Mouse (Mus musculus) liver, embryonic 16.5 days (tissue): ENCODE results near the gene Tsr3. TPM values are rescaled to one million over a fixed set of nuclear protein-coding genes. Genes with fewer than 3 reads are reported as not detected.

Experiments used
- ATAC-seq: fragments of 200-750 bp; cut with Nextera tagmentation; 2 replicates; pipeline ENCODE4 v1.8.0; 2017; ENCODE audit warnings: low read depth, mild to moderate bottlenecking, moderate number of reproducible peaks, moderate library complexity
- H3K27ac ChIP-seq: fragments of 300-500 bp; sonication (generic); 2 replicates; pipeline ENCODE4 v1.5.1; 2014; ENCODE audit warnings: mild to moderate bottlenecking, low read length
- H3K27me3 ChIP-seq: fragments of 300-500 bp; sonication (generic); 2 replicates; pipeline ENCODE4 v1.6.1; 2014; ENCODE audit warnings: low read depth, low read length, mixed read lengths; ENCODE audit not compliant: control insufficient read depth, insufficient read depth
- H3K36me3 ChIP-seq: fragments of 300-500 bp; sonication (generic); 2 replicates; pipeline ENCODE4 v1.6.1; 2014; ENCODE audit warnings: mild to moderate bottlenecking; ENCODE audit not compliant: control insufficient read depth, insufficient read depth
- H3K4me1 ChIP-seq: fragments of 300-500 bp; sonication (generic); 2 replicates; pipeline ENCODE4 v1.6.1; 2014; ENCODE audit warnings: low read depth, low read length, mixed read lengths; ENCODE audit not compliant: control insufficient read depth
- H3K4me2 ChIP-seq: fragments of 300-500 bp; sonication (generic); 2 replicates; pipeline ENCODE4 v1.6.1; 2014; ENCODE audit warnings: low read depth, low read length, mixed read lengths
- H3K4me3 ChIP-seq: fragments of 300-500 bp; sonication (generic); 2 replicates; pipeline ENCODE4 v1.5.1; 2014; ENCODE audit warnings: low read depth, mild to moderate bottlenecking, low read length
- H3K9ac ChIP-seq: fragments of 300-500 bp; sonication (generic); 2 replicates; pipeline ENCODE4 v1.6.1; 2014; ENCODE audit warnings: low read depth, low read length
- H3K9me3 ChIP-seq: fragments of 300-500 bp; sonication (generic); replicated peaks from 2 replicates; pipeline ENCODE4 v1.6.1; 2016; ENCODE audit warnings: low read length; ENCODE audit not compliant: control insufficient read depth
- WGBS: fragments of 180-500 bp; shearing (Covaris S2); extraction: QIAGEN DNeasy Blood & Tissue Kit; methylation state at CpG from one replicate; pipeline ENCODE4 v1.1.7; 2014; ENCODE audit not compliant: insufficient replicate concordance; 5-methylcytosine and 5-hydroxymethylcytosine counted together
- microRNA-seq: library from miRNA; unstranded; fragments of <30 nt; microRNA quantifications from one replicate; pipeline ENCODE4, GENCODE M21; 2016
- polyA plus RNA-seq: library from polyadenylated mRNA; unstranded; fragments of >200 nt; fragmentation: Nextera tagmentation; extraction: Ambion mirVana; gene quantifications from 2 replicates; pipeline ENCODE4 v1.2.1, GENCODE M21; 2015

Tsr3 gene
- polyA plus RNA-seq, 1 experiment from 2014 or later = 14.7 TPM

DNA sequence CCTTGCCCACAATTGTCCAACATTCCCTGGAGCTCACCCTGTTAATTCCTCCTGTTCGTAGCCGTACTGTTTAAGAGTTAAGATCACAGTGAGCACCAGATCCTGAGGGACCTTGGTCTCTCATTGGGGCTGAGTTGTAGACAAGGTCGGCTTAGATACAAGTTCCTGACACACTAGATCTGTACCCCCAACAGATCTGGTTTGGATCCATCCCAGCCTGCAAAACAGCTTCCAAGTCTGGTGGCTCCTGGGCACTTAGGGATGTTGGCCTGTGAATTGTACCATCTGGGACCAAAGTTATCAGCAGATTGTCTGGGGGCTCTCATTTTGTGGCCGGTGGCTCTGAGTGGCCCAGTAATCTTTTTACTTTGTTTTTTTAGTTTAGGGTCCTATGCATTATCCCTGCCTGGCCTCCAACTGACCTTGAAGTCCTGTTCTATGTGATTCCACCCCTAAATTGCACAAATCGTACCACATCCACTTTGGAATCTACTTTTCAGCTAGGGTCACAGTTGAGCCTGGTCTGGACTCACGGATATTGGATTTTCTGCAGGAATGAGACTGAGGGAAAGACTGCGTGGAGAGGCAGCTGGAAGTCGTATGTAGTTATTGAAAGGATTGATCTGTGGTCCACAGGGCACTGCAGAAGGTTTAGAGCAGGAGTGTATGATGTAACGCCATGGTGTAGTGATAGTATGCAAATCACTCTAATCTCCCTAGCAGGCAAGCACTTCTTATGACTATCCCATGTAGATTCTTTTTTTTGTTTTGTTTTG is 34.8 kb downstream of the Tsr3 start, which contains the start of gene Ube2i:
Gene Ube2i (minus strand): TSS at position 52 of the 776 bp plus-strand sequence.
- Histone ChIP-seq H3K4me1 (peaks cover 35% of the 10 kb centered on the region), H3K9ac (peak within 1 kb of the TSS; percentile 99), H3K9me3 (no peaks in the 10 kb centered on the region), H3K4me2 (peak within 1 kb of the TSS; percentile 70), H3K4me3 (peak within 1 kb of the TSS; percentile 97), H3K27ac (peak within 1 kb of the TSS; percentile 97), H3K27me3 (no peaks in the 10 kb centered on the region), H3K36me3 (no peaks in the 10 kb centered on the region)
- 67% methylated on average over 9 of the region's 9 CpGs for WGBS
- no peak for ATAC-seq

DNA sequence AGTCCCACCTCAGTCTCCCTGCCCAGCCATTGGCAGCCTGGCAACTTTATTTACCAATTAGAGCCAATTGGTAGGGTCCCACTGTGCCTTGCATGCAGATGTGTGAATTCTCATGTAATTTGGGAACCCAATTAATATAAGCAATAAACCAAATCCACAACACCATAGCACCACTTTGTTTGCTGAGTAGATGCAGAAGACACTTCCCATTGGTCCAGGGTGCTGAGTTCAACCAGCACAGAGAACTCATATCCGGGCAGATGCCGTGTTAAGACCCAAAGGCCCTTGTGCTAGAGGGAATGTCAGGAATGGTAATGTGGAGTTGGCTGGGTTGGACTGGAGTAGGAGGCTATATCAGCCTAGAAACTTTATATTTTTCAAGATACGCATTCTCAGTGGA is 35.9 kb downstream of the Tsr3 start:
- H3K27me3 ChIP-seq = no peaks in the 10 kb centered on the region

DNA sequence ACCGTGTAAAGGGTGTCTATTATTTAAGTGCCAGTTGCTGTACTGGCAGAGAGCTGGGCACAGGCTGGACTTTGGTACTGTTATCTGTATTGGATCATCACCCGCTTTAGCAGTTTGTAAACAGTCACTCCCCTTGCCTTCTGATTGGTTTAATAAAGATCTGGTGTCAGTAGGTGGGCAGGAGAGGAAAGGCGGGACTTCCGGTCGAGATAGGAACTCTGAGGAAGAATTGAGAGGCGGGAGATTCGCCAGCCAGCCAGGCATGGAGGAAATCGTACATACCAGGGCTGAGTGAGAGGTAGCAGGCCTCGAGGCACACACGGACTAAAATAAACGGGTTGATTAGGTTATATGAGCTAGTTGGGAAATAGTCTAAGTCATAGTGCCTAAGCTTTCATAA is 42.2 kb downstream of the Tsr3 start:
- peaks cover 6% of the 10 kb centered on the region for H3K4me1 ChIP-seq
- peak; percentile 92 for ATAC-seq
- no peak overlapping the region for H3K9ac ChIP-seq
- H3K4me3 ChIP-seq = peak overlapping the region; percentile 18; the same call in 1 of the 2 replicates
- H3K36me3 ChIP-seq = no peaks in the 10 kb centered on the region
- no peaks in the 10 kb centered on the region for H3K27me3 ChIP-seq
- no peak overlapping the region for H3K27ac ChIP-seq
- H3K4me2 ChIP-seq = peak overlapping the region; percentile 46
- WGBS = 20% methylated on average over 11 of the region's 11 CpGs
- no peaks in the 10 kb centered on the region for H3K9me3 ChIP-seq

More for the DNA sequence above, 35.9 kb downstream of the Tsr3 start:
- Histone ChIP-seq H3K27ac (no peak overlapping the region), H3K4me2 (no peak overlapping the region), H3K36me3 (no peaks in the 10 kb centered on the region), H3K4me1 (peaks cover 24% of the 10 kb centered on the region), H3K4me3 (no peak overlapping the region), H3K9me3 (no peaks in the 10 kb centered on the region), H3K9ac (no peak overlapping the region)
- 82% methylated on average over 3 of the region's 3 CpGs for WGBS
- no peak for ATAC-seq

GRCm38 (mm10) chr17:25285033-25285432 is 45.1 kb downstream of the Tsr3 start:
- no peak overlapping the region for H3K4me3 ChIP-seq
- no peaks in the 10 kb centered on the region for H3K27me3 ChIP-seq
- WGBS = 21% methylated on average over 3 of the region's 3 CpGs
- ATAC-seq = no peak
- no peaks in the 10 kb centered on the region for H3K36me3 ChIP-seq
- no peak overlapping the region for H3K27ac ChIP-seq
- H3K4me2 ChIP-seq = no peak overlapping the region
- peaks cover 6% of the 10 kb centered on the region for H3K4me1 ChIP-seq
- H3K9me3 ChIP-seq = no peaks in the 10 kb centered on the region
- H3K9ac ChIP-seq = no peak overlapping the region

DNA sequence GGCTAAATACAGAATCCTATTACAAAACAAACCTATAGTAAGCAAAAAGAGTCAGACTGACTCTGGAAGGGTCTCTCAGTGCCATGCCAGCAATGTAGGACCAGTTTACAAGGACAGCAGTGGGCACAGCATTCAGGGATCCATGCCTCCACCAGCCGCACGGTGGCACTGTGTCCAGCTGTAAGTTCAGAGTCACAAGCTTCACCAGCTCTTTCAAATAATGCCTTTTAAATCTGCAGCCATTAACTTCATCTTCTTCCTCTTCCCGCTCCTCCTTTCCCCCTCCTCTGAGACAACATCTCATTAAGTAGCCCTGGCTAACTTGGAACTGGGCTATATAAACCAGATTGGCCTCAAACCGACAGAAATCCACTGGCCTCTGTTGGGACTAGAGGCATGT is 48.9 kb downstream of the Tsr3 start:
- H3K4me2 ChIP-seq = no peak overlapping the region
- no peaks in the 10 kb centered on the region for H3K36me3 ChIP-seq
- 9% methylated on average over 4 of the region's 4 CpGs for WGBS
- no peak for ATAC-seq
- no peaks in the 10 kb centered on the region for H3K27me3 ChIP-seq
- H3K27ac ChIP-seq = no peak overlapping the region
- no peak overlapping the region for H3K9ac ChIP-seq
- H3K4me1 ChIP-seq = no peaks in the 10 kb centered on the region
- no peaks in the 10 kb centered on the region for H3K9me3 ChIP-seq
- H3K4me3 ChIP-seq = no peak overlapping the region

GRCm38 (mm10) chr17:25290411-25290810 is 50.4 kb downstream of the Tsr3 start:
- no peak overlapping the region for H3K4me2 ChIP-seq
- H3K27me3 ChIP-seq = no peaks in the 10 kb centered on the region; the same call in 1 of the 2 replicates
- H3K36me3 ChIP-seq = no peaks in the 10 kb centered on the region
- H3K27ac ChIP-seq = no peak overlapping the region
- ATAC-seq = no peak
- 11% methylated on average over 4 of the region's 4 CpGs for WGBS
- H3K4me1 ChIP-seq = no peaks in the 10 kb centered on the region
- no peaks in the 10 kb centered on the region for H3K9me3 ChIP-seq
- H3K9ac ChIP-seq = no peak overlapping the region
- no peak overlapping the region for H3K4me3 ChIP-seq

Small RNA genes lying within 50 kb of the gene (microRNA-seq; reads per million reads assigned to microRNA genes)
- not detected for gene Mir3547

Other genes starting within 250 kb of the Tsr3 start
- 2.7 and 2.9 TPM in 2 replicates for gene Cramp1l, start 224.4 kb upstream of the Tsr3 start, polyA plus RNA-seq
- 145 and 146 TPM in 2 replicates for gene Ift140, start 224.1 kb upstream of the Tsr3 start, polyA plus RNA-seq
- gene Tmem204, start 156.6 kb upstream of the Tsr3 start, polyA plus RNA-seq = 6.2 and 7.3 TPM in 2 replicates
- 12.2 TPM in 2 replicates for gene Telo2, start 124.2 kb upstream of the Tsr3 start, polyA plus RNA-seq
- not detected in 2 replicates for gene Ptx4, start 119.4 kb upstream of the Tsr3 start, polyA plus RNA-seq
- gene Clcn7, start 106.8 kb upstream of the Tsr3 start, polyA plus RNA-seq = 9.9 and 10.3 TPM in 2 replicates
- 0.04 TPM in 1 of 2 replicates, not detected in the other for gene Ccdc154, start 77.7 kb upstream of the Tsr3 start, polyA plus RNA-seq
- gene Gm38655, start 64.7 kb upstream of the Tsr3 start, polyA plus RNA-seq = not detected in 2 replicates
- 14.2 and 15.1 TPM in 2 replicates for gene BC003965, start 55.6 kb upstream of the Tsr3 start, polyA plus RNA-seq
- gene Unkl, start 51.8 kb upstream of the Tsr3 start, polyA plus RNA-seq = 6.8 and 7.9 TPM in 2 replicates
- gene Gnptg, start within 50 bp of the Tsr3 start, polyA plus RNA-seq = 17.8 and 19.9 TPM in 2 replicates
- gene Baiap3, start 16.2 kb downstream of the Tsr3 start, polyA plus RNA-seq = 0.46 and 0.57 TPM in 2 replicates
- 205 and 211 TPM in 2 replicates for gene Ube2i, start 34.5 kb downstream of the Tsr3 start, polyA plus RNA-seq
- gene Prss34, start 58.2 kb downstream of the Tsr3 start, polyA plus RNA-seq = 3.4 and 4.9 TPM in 2 replicates
- not detected in 2 replicates for gene Prss28, start 68.5 kb downstream of the Tsr3 start, polyA plus RNA-seq
- not detected in 2 replicates for gene Prss29, start 78.5 kb downstream of the Tsr3 start, polyA plus RNA-seq
- not detected in 2 replicates for gene Tpsab1, start 105.4 kb downstream of the Tsr3 start, polyA plus RNA-seq
- 0.47 and 0.65 TPM in 2 replicates for gene Tpsb2, start 126.1 kb downstream of the Tsr3 start, polyA plus RNA-seq
- 0.44 and 0.51 TPM in 2 replicates for gene Tpsg1, start 129.1 kb downstream of the Tsr3 start, polyA plus RNA-seq
- 0.17 and 0.22 TPM in 2 replicates for gene Cacna1h, start 193.6 kb downstream of the Tsr3 start, polyA plus RNA-seq
- gene Tekt4, start 214.4 kb downstream of the Tsr3 start, polyA plus RNA-seq = 0.05 and 0.07 TPM in 2 replicates